Mouse (Mus musculus) testis, postnatal 14 days (tissue): ENCODE results near the gene Ddx39b.
"Not testable (repeated sequence)": the region's sequence is repeated elsewhere in the genome, so short reads cannot be mapped to it uniquely, and the experiment has no call there.

ENCODE experiments used
- DNase-seq: peaks from one replicate; pipeline ENCODE4 v3.0.0; 2021; ENCODE audit warnings: low spot score

Ddx39b gene

GRCm38 (mm10) chr17:35262664-35263522 is 21.3 kb downstream of the Ddx39b start, which contains the start of gene H2-D1:
Gene H2-D1, plus strand, starts transcription at chr17:35262730.
- DNase-seq: peak; percentile 90

- DNase-seq: no peak
Observed at GRCm38 (mm10) chr17:35263523-35263883, 22.0 kb downstream of the Ddx39b start.

GRCm38 (mm10) chr17:35267399-35268086 is 26.0 kb downstream of the Ddx39b start:
- DNase-seq: no peak

GRCm38 (mm10) chr17:35269653-35270347 is 28.3 kb downstream of the Ddx39b start:
- peak; percentile 69 for DNase-seq

- no peak for DNase-seq
Observed at GRCm38 (mm10) chr17:35272249-35272648, 30.7 kb downstream of the Ddx39b start.

GRCm38 (mm10) chr17:35274770-35275169 is 33.2 kb downstream of the Ddx39b start:
- peak; percentile 83 for DNase-seq

GRCm38 (mm10) chr17:35276304-35276864 is 34.8 kb downstream of the Ddx39b start:
- no peak for DNase-seq

- DNase-seq: no peak
Observed at GRCm38 (mm10) chr17:35278049-35278448, 36.5 kb downstream of the Ddx39b start.

GRCm38 (mm10) chr17:35278957-35279688 is 37.6 kb downstream of the Ddx39b start:
- no peak for DNase-seq

- DNase-seq: no peak
Observed at GRCm38 (mm10) chr17:35280276-35280675, 38.7 kb downstream of the Ddx39b start.

GRCm38 (mm10) chr17:35285431-35285830 is 43.9 kb downstream of the Ddx39b start:
- DNase-seq: no peak

GRCm38 (mm10) chr17:35295796-35296195 is 54.2 kb downstream of the Ddx39b start:
- peak; percentile 68 for DNase-seq

GRCm38 (mm10) chr17:35300261-35300945 is 58.9 kb downstream of the Ddx39b start:
- not testable (repeated sequence) for DNase-seq

- peak; percentile 88 for DNase-seq
Observed at GRCm38 (mm10) chr17:35301645-35302258, 60.2 kb downstream of the Ddx39b start.

GRCm38 (mm10) chr17:35303271-35303670 is 61.7 kb downstream of the Ddx39b start:
- DNase-seq: no peak
